Mouse (Mus musculus): ENCODE data around the gene Rapgef3.

GRCm38 (mm10) chr15:97728804-97729203 is 39.0 kb downstream of the Rapgef3 start:
- TF ChIP-seq GATA1 (IDR thresholded peaks at IDR 0.05; ENCODE audit: low read length) (no peak), TAL1 (IDR thresholded peaks at IDR 0.05; ENCODE audit: low read length) (no peak)
